Comparison of ENCODE assay signal across 8 mouse cellular contexts in genomic region chr6:124758849-124759232, GRCm38 (mm10). TPM values are rescaled to one million over a fixed set of nuclear protein-coding genes. Genes with fewer than 3 reads are reported as not detected.
DNase-seq lines count a peak whose midpoint lies in the region; ATAC-seq and TF ChIP-seq lines count a peak whose summit lies in the region.

No protein-coding gene starts in this region.

- peak overlapping the region; percentile 88 for H3K4me3 ChIP-seq in gastrocnemius, adult 2 months
- peak overlapping the region; percentile 21 for H3K4me3 ChIP-seq in E14TG2a.4 (replicated peaks; ENCODE audit: low read length)
- H3K4me3 ChIP-seq in forebrain, embryonic 16.5 days (replicated peaks; ENCODE audit: low read length) = no peak overlapping the region
- H3K4me3 ChIP-seq in liver, embryonic 14.5 days (ENCODE audit: insufficient read depth in 1 of 2, low read depth in 2 of 2, low read length in 2 of 2) = no peak overlapping the region

- H3K27ac ChIP-seq in gastrocnemius, adult 2 months = peak overlapping the region; percentile 89
- H3K27ac ChIP-seq in forebrain, embryonic 16.5 days (ENCODE audit: low read length) = peak overlapping the region; percentile 95
- H3K27ac ChIP-seq in liver, embryonic 14.5 days = no peak overlapping the region

- H3K9ac ChIP-seq in forebrain, embryonic 16.5 days (replicated peaks; ENCODE audit: low read depth, low read length) = no peak overlapping the region
- no peak overlapping the region for H3K9ac ChIP-seq in liver, embryonic 14.5 days (replicated peaks)

- TF ChIP-seq CTCF in gastrocnemius, adult 2 months (IDR thresholded peaks at IDR 0.05) = no peak
- TF ChIP-seq CTCF in E14TG2a.4 (conservative IDR thresholded peaks at IDR 0.05; ENCODE audit: low read length) = no peak
- no peak for TF ChIP-seq CTCF in liver, embryonic 14.5 days (IDR thresholded peaks at IDR 0.05; ENCODE audit: low read depth)

- H3K36me3 ChIP-seq in E14TG2a.4 (ENCODE audit: insufficient read depth, low read length) = no peaks in the 10 kb centered on the region
- no peaks in the 10 kb centered on the region for H3K36me3 ChIP-seq in forebrain, embryonic 16.5 days (ENCODE audit: control insufficient read depth, insufficient read depth)
- H3K36me3 ChIP-seq in liver, embryonic 14.5 days (replicated peaks; ENCODE audit: control insufficient read depth, insufficient read depth, low read depth) = no peaks in the 10 kb centered on the region

- H3K4me1 ChIP-seq in E14TG2a.4 (replicated peaks; ENCODE audit: low read depth, low read length) = peaks cover 65% of the 10 kb centered on the region
- peaks cover 37% of the 10 kb centered on the region for H3K4me1 ChIP-seq in forebrain, embryonic 16.5 days (replicated peaks; ENCODE audit: control insufficient read depth, insufficient read depth, low read length)
- H3K4me1 ChIP-seq in liver, embryonic 14.5 days (replicated peaks; ENCODE audit: control insufficient read depth in 2 of 2, insufficient read depth in 2 of 2, low read length in 1 of 2) = peaks cover 0 to 3% of the 10 kb centered on the region in 2 experiments; a peak in 2 of 4 replicates

- whole genome bisulfite sequencing in forebrain, embryonic 16.5 days = 48% methylated on average over 2 of the region's 2 CpGs
- 32% methylated on average over 2 of the region's 2 CpGs for WGBS in liver, embryonic 14.5 days (ENCODE audit: insufficient replicate concordance)

- peaks cover 43% of the 10 kb centered on the region for H3K27me3 ChIP-seq in E14TG2a.4 (ENCODE audit: insufficient read depth, low read length)
- H3K27me3 ChIP-seq in forebrain, embryonic 16.5 days (replicated peaks; ENCODE audit: control insufficient read depth, insufficient read depth, low read length) = no peaks in the 10 kb centered on the region
- H3K27me3 ChIP-seq in liver, embryonic 14.5 days (ENCODE audit: control insufficient read depth, insufficient read depth, low read length) = peaks cover 37% of the 10 kb centered on the region

- TF ChIP-seq EP300 in liver, embryonic 14.5 days (IDR thresholded peaks at IDR 0.05; ENCODE audit: low read depth) = no peak

- no peak overlapping the region for H3K4me2 ChIP-seq in forebrain, embryonic 16.5 days (ENCODE audit: low read length)
- H3K4me2 ChIP-seq in liver, embryonic 14.5 days (ENCODE audit: low read depth) = peak overlapping the region; percentile 8; the same call in 1 of the 2 replicates

- no peaks in the 10 kb centered on the region for H3K9me3 ChIP-seq in E14TG2a.4 (ENCODE audit: low read length)
- H3K9me3 ChIP-seq in forebrain, embryonic 16.5 days (ENCODE audit: control insufficient read depth, low read length) = no peaks in the 10 kb centered on the region
- H3K9me3 ChIP-seq in liver, embryonic 14.5 days (ENCODE audit: control insufficient read depth, low read length) = no peaks in the 10 kb centered on the region

- no peak for DNase-seq in gastrocnemius, adult 2 months
- DNase-seq in gastrocnemius, postnatal 25 days = no peak
- no peak for DNase-seq in liver, embryonic 14.5 days (ENCODE audit: low read depth in 3 of 3, low spot score in 3 of 3)
- DNase-seq in Muller cell, postnatal 12 days (ENCODE audit: inconsistent ontology term) = no peak

- intact Hi-C loops in gastrocnemius, adult 2 months (cut with DNase I) = loop anchor here (1.0 to 5.0 kb wide), 6 partner anchors 46 to 189 kb away; partner anchors contain the start of genes C1rb, Emg1, Lpcat3 and Phb2

- ATAC-seq in forebrain, embryonic 16.5 days = no peak
- ATAC-seq in liver, embryonic 14.5 days (ENCODE audit: insufficient read depth) = no peak
- no peak for ATAC-seq in frontal cortex, adult (ENCODE audit: low TSS enrichment)
- ATAC-seq in activated CD4-positive, CD25-positive, alpha-beta regulatory T cell, adult 4 months = no peak

RNA-seq across cellular contexts. Expression of gene Atn1, which starts 2.5 kb away (rescaled TPM):
- total RNA-seq in gastrocnemius, adult 2 months (2021) = 10 to 100 TPM; 46.4 to 47.9 TPM
- total RNA-seq in gastrocnemius, postnatal 25 days (2021) = 10 to 100 TPM; 31.8 to 32.4 TPM
- polyA plus RNA-seq in forebrain, embryonic 16.5 days (2015; fragmentation: Nextera tagmentation; extraction: Ambion mirVana) = 23.4 and 27.0 TPM in 2 replicates
- 2.5 and 2.8 TPM in 2 replicates for polyA plus RNA-seq in liver, embryonic 14.5 days (2012; rRNA removed)
- 0.58 and 1.5 TPM in 2 replicates for polyA plus RNA-seq in liver, embryonic 14.5 days (2014; fragmentation: Nextera tagmentation; extraction: Ambion mirVana)
- 1 to 10 TPM; 3.3 to 5.7 TPM for polyA plus RNA-seq in activated CD4-positive, CD25-positive, alpha-beta regulatory T cell, adult 4 months (2017; shearing (Covaris generic))

RNA-seq across cellular contexts. Expression of gene Gm45234, which starts 3.0 kb away (rescaled TPM):
- total RNA-seq in gastrocnemius, adult 2 months (2021) = not detected
- total RNA-seq in gastrocnemius, postnatal 25 days (2021) = 1 to 10 TPM in 1 of 2 experiments, not detected in 1; 2.2 TPM
- polyA plus RNA-seq in forebrain, embryonic 16.5 days (2015; fragmentation: Nextera tagmentation; extraction: Ambion mirVana) = not detected in 2 replicates
- 0.37 TPM in 1 of 2 replicates, not detected in the other for polyA plus RNA-seq in liver, embryonic 14.5 days (2012; rRNA removed)
- not detected in 2 replicates for polyA plus RNA-seq in liver, embryonic 14.5 days (2014; fragmentation: Nextera tagmentation; extraction: Ambion mirVana)
- not detected for polyA plus RNA-seq in activated CD4-positive, CD25-positive, alpha-beta regulatory T cell, adult 4 months (2017; shearing (Covaris generic))

RNA-seq across cellular contexts. Expression of gene Eno2, which starts 10.6 kb away (rescaled TPM):
- total RNA-seq in gastrocnemius, adult 2 months (2021) = 1 to 10 TPM; 1.2 to 2.0 TPM
- 1 to 10 TPM; 2.1 to 3.0 TPM for total RNA-seq in gastrocnemius, postnatal 25 days (2021)
- 44.9 and 63.3 TPM in 2 replicates for polyA plus RNA-seq in forebrain, embryonic 16.5 days (2015; fragmentation: Nextera tagmentation; extraction: Ambion mirVana)
- polyA plus RNA-seq in liver, embryonic 14.5 days (2012; rRNA removed) = 0.47 and 0.50 TPM in 2 replicates
- 0.09 TPM in 1 of 2 replicates, not detected in the other for polyA plus RNA-seq in liver, embryonic 14.5 days (2014; fragmentation: Nextera tagmentation; extraction: Ambion mirVana)
- 1 to 10 TPM; 4.4 to 4.7 TPM for polyA plus RNA-seq in activated CD4-positive, CD25-positive, alpha-beta regulatory T cell, adult 4 months (2017; shearing (Covaris generic))

RNA-seq across cellular contexts. Expression of gene Grcc10, which starts 17.7 kb away (rescaled TPM):
- 100 to 1,000 TPM; 145 to 182 TPM for total RNA-seq in gastrocnemius, adult 2 months (2021)
- 100 to 1,000 TPM; 163 to 167 TPM for total RNA-seq in gastrocnemius, postnatal 25 days (2021)
- polyA plus RNA-seq in forebrain, embryonic 16.5 days (2015; fragmentation: Nextera tagmentation; extraction: Ambion mirVana) = 614 and 641 TPM in 2 replicates
- polyA plus RNA-seq in liver, embryonic 14.5 days (2012; rRNA removed) = 27.9 and 50.2 TPM in 2 replicates
- 74.0 and 80.0 TPM in 2 replicates for polyA plus RNA-seq in liver, embryonic 14.5 days (2014; fragmentation: Nextera tagmentation; extraction: Ambion mirVana)
- 100 to 1,000 TPM; 529 to 630 TPM for polyA plus RNA-seq in activated CD4-positive, CD25-positive, alpha-beta regulatory T cell, adult 4 months (2017; shearing (Covaris generic))

RNA-seq across cellular contexts. Expression of gene Ptpn6, which starts 20.3 kb away (rescaled TPM):
- total RNA-seq in gastrocnemius, adult 2 months (2021) = under 1 TPM; 0.61 to 0.87 TPM
- 1 to 10 TPM; 1.5 to 2.2 TPM for total RNA-seq in gastrocnemius, postnatal 25 days (2021)
- polyA plus RNA-seq in forebrain, embryonic 16.5 days (2015; fragmentation: Nextera tagmentation; extraction: Ambion mirVana) = 3.3 and 4.5 TPM in 2 replicates
- polyA plus RNA-seq in liver, embryonic 14.5 days (2012; rRNA removed) = 14.3 and 17.9 TPM in 2 replicates
- polyA plus RNA-seq in liver, embryonic 14.5 days (2014; fragmentation: Nextera tagmentation; extraction: Ambion mirVana) = 26.6 and 28.4 TPM in 2 replicates
- 100 to 1,000 TPM; 138 to 144 TPM for polyA plus RNA-seq in activated CD4-positive, CD25-positive, alpha-beta regulatory T cell, adult 4 months (2017; shearing (Covaris generic))

Comparison
In these comparisons a context has a peak if more than half of its experiments do, and no peak if none do; other contexts are left out.
1. H3K4me3 ChIP-seq: peak in gastrocnemius, adult 2 months (single experiment) and E14TG2a.4 (single experiment); none in forebrain, embryonic 16.5 days (single experiment) and liver, embryonic 14.5 days (0 of 2).